Mouse (Mus musculus): ENCODE data around the gene Apoe. TPM values are rescaled to one million over a fixed set of nuclear protein-coding genes. Genes with fewer than 3 reads are reported as not detected.

The Apoe gene
- total and polyA plus RNA-seq, 3 experiments: 6.2 to 16.7 (median 10.0) TPM

GRCm38 (mm10) chr7:19736389-19737057 is 37.5 kb upstream of the Apoe start:
- no peak for DNase-seq (ENCODE audit: extremely low read depth)
- no peak overlapping the region for H3K27ac ChIP-seq (ENCODE audit: insufficient read depth, low read depth)
- in situ Hi-C loops (cut with MboI; ENCODE audit: low pct_ligation_motif_present, low pct_unique_long_range_greater_than_20kb, low sequenced_read_pairs): no loop called here

GRCm38 (mm10) chr7:19734178-19734666 is 35.2 kb upstream of the Apoe start:
- DNase-seq (ENCODE audit: extremely low read depth): no peak
- Histone ChIP-seq H3K27me3 (replicated peaks) (no peaks in the 10 kb centered on the region), H3K36me3 (replicated peaks in 1 of 2; ENCODE audit: control insufficient read depth in 1 of 2, insufficient read depth in 1 of 2, low read length in 1 of 2) (peaks cover 20 to 43% of the 10 kb centered on the region in 2 experiments), H3K27ac (ENCODE audit: insufficient read depth, low read depth) (no peak overlapping the region), H3K9me3 (replicated peaks; ENCODE audit: low read length) (no peaks in the 10 kb centered on the region), H3K4me2 (ENCODE audit: insufficient read depth, low read depth, poor library complexity, severe bottlenecking) (no peak overlapping the region), H3K4me1 (ENCODE audit: control insufficient read depth in 1 of 2, insufficient read depth in 2 of 2) (peaks cover 1 to 3% of the 10 kb centered on the region in 2 experiments; a peak in 1 of 4 replicates), H3K79me2 (replicated peaks; ENCODE audit: control insufficient read depth, extremely low read depth, insufficient read depth, poor library complexity, severe bottlenecking) (no peaks in the 10 kb centered on the region), H3K9ac (ENCODE audit: insufficient read depth, low read depth) (no peak overlapping the region), H3K4me3 (replicated peaks in 1 of 3; ENCODE audit: low read depth in 2 of 3, low read length in 2 of 3, poor library complexity in 1 of 3) (no peak overlapping the region)
- in situ Hi-C loops (cut with MboI; ENCODE audit: low pct_ligation_motif_present, low pct_unique_long_range_greater_than_20kb, low sequenced_read_pairs) (no loop called here), dilution Hi-C loops (cut with MboI; ENCODE audit: extremely low pct_ligation_motif_present, extremely low pct_unique_long_range_greater_than_20kb, low sequenced_read_pairs) (no loop called here)
- no peak for TF ChIP-seq KAT2A (IDR thresholded peaks at IDR 0.05; ENCODE audit: insufficient replicate concordance, low read length)
- no peak for TF ChIP-seq MAX (IDR thresholded peaks at IDR 0.05; ENCODE audit: low read length)
- no peak for TF ChIP-seq ZNF384 (IDR thresholded peaks at IDR 0.05; ENCODE audit: low read depth, low read length)
- no peak for TF ChIP-seq SMC3 (IDR thresholded peaks at IDR 0.05; ENCODE audit: low read depth, low read length)
- TF ChIP-seq IRF4 (IDR thresholded peaks at IDR 0.05; ENCODE audit: low read depth, low read length): no peak
- no peak for TF ChIP-seq JUN (IDR thresholded peaks at IDR 0.05; ENCODE audit: insufficient read depth, low read depth, low read length)
- no peak for TF ChIP-seq USF2 (conservative IDR thresholded peaks at IDR 0.05; ENCODE audit: low read depth, low read length)
- no peak for TF ChIP-seq UBTF (IDR thresholded peaks at IDR 0.05; ENCODE audit: low read depth, low read length)
- TF ChIP-seq RAD21 (IDR thresholded peaks at IDR 0.05; ENCODE audit: low read depth, low read length): no peak
- TF ChIP-seq POLR2A (IDR thresholded peaks at IDR 0.05; ENCODE audit: low read depth, low read length): no peak
- TF ChIP-seq MXI1 (IDR thresholded peaks at IDR 0.05; ENCODE audit: low read depth, low read length): no peak
- no peak for TF ChIP-seq POLR2AphosphoS2 (IDR thresholded peaks at IDR 0.05; ENCODE audit: low read depth, low read length)

More at GRCm38 (mm10) chr7:19736389-19737057, 37.5 kb upstream of the Apoe start:
- H3K36me3 ChIP-seq (replicated peaks in 1 of 2; ENCODE audit: control insufficient read depth in 1 of 2, insufficient read depth in 1 of 2, low read length in 1 of 2): peaks cover 7 to 25% of the 10 kb centered on the region in 2 experiments
- dilution Hi-C loops (cut with MboI; ENCODE audit: extremely low pct_ligation_motif_present, extremely low pct_unique_long_range_greater_than_20kb, low sequenced_read_pairs): no loop called here
- peaks cover 3% of the 10 kb centered on the region for H3K9me3 ChIP-seq (replicated peaks; ENCODE audit: low read length)
- no peak for TF ChIP-seq ETS1 (conservative IDR thresholded peaks at IDR 0.05; ENCODE audit: low read depth, low read length)
- no peaks in the 10 kb centered on the region for H3K79me2 ChIP-seq (replicated peaks; ENCODE audit: control insufficient read depth, extremely low read depth, insufficient read depth, poor library complexity, severe bottlenecking)
- no peak overlapping the region for H3K9ac ChIP-seq (ENCODE audit: insufficient read depth, low read depth)
- no peaks in the 10 kb centered on the region for H3K27me3 ChIP-seq (replicated peaks)
- H3K4me3 ChIP-seq (replicated peaks in 1 of 3; ENCODE audit: low read depth in 2 of 3, low read length in 2 of 3, poor library complexity in 1 of 3): no peak overlapping the region
- no peak overlapping the region for H3K4me2 ChIP-seq (ENCODE audit: insufficient read depth, low read depth, poor library complexity, severe bottlenecking)
- H3K4me1 ChIP-seq (ENCODE audit: control insufficient read depth in 1 of 2, insufficient read depth in 2 of 2): peaks cover 0 to 13% of the 10 kb centered on the region in 2 experiments; a peak in 2 of 4 replicates
